Mouse (Mus musculus) G1E (cell line): ENCODE measurements around the gene Arhgap42.

Source experiments
- CTCF ChIP-seq: IDR thresholded peaks from 2 replicates; pipeline ENCODE4 v1.5.1; 2012; ENCODE audit warnings: low read depth, low read length, inconsistent platforms, mixed read lengths
- GATA1 ChIP-seq: IDR thresholded peaks from 2 replicates; pipeline ENCODE4 v1.6.1; 2012; ENCODE audit warnings: borderline replicate concordance, low read length, inconsistent platforms, mixed read lengths
- GATA2 ChIP-seq: IDR thresholded peaks from 2 replicates; pipeline ENCODE4 v1.6.1; 2012; ENCODE audit warnings: low read depth, low read length, inconsistent platforms, borderline replicate concordance
- POLR2AphosphoS5 ChIP-seq: IDR thresholded peaks from 2 replicates; pipeline ENCODE4 v1.6.1; 2012; ENCODE audit warnings: low read depth, low read length, inconsistent platforms; ENCODE audit not compliant: insufficient replicate concordance
- TAL1 ChIP-seq: conservative IDR thresholded peaks from 2 replicates; pipeline ENCODE4 v1.6.1; 2012; ENCODE audit warnings: low read depth, low read length, inconsistent platforms, mixed read lengths

- TF ChIP-seq CTCF (no peak), POLR2AphosphoS5 (no peak), GATA2 (no peak), GATA1 (no peak), TAL1 (no peak)
These were observed 137.8 kb downstream of the Arhgap42 start for GRCm38 (mm10) chr9:9101055-9101454.
